Mouse (Mus musculus): ENCODE results near the gene Dr1. TPM values are rescaled to one million over a fixed set of nuclear protein-coding genes. Genes with fewer than 3 reads are reported as not detected.

The Dr1 gene
- total RNA-seq, 4 experiments from 2014 or later: 38.6 to 47.0 (median 42.6) TPM

Other genes starting within 250 kb of the Dr1 start
- 10 to 100 TPM; 52.9 to 64.2 (median 58.8) TPM for gene Mtf2, start 203.2 kb upstream of the Dr1 start, total RNA-seq (2022)
- 10 to 100 TPM; 26.4 to 33.4 (median 30.8) TPM for gene Tmed5, start 136.3 kb upstream of the Dr1 start, total RNA-seq (2022)
- 1 to 10 TPM; 1.4 to 1.8 (median 1.6) TPM for gene Ccdc18, start 136.0 kb upstream of the Dr1 start, total RNA-seq (2022)
- gene Pigg, start 43.7 kb downstream of the Dr1 start, total RNA-seq (2022): 10 to 100 TPM; 10.8 to 15.2 (median 12.7) TPM
- gene Gm42517, start 99.0 kb downstream of the Dr1 start, total RNA-seq (2022): 10 to 100 TPM; 45.5 to 49.4 (median 47.9) TPM
- under 1 TPM; 0.10 to 0.52 (median 0.34) TPM for gene Pde6b, start 119.5 kb downstream of the Dr1 start, total RNA-seq (2022)
- 100 to 1,000 TPM; 119 to 263 (median 190) TPM for gene Atp5k, start 165.6 kb downstream of the Dr1 start, total RNA-seq (2022)
- 1 to 10 TPM; 1.2 to 2.3 (median 1.7) TPM for gene Mfsd7a, start 180.0 kb downstream of the Dr1 start, total RNA-seq (2022)
- gene Pcgf3, start 192.3 kb downstream of the Dr1 start, total RNA-seq (2022): 10 to 100 TPM; 42.2 to 44.1 (median 42.5) TPM